Comparison of ENCODE assay signal across 25 mouse cellular contexts in the genomic region with DNA sequence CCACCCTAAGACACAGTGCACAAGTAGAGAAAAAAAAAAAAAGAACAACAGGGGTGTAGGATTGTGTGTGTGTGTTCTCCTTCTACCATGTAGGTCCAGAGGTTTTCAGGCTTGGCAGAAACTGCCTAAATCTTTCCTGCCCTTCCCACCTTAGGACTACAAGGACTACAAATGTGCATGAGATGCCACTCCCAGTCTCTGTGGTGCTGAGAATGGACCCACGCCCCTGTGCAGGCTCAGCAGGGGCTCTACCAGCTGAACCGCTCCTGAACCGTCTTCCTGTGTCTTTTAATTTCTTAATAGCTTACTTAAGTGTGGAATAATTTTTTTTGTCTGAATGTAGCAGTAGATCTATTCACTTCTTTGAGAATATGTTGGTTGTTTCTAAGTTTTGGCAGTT. TPM values are rescaled to one million over a fixed set of nuclear protein-coding genes. Genes with fewer than 3 reads are reported as not detected.
"Had no signal": no experiment of that assay in that cellular context is flagged by ENCODE, and none has a peak within 500 bp of the region (broad histone marks: within the 10 kb centered on the region; RNA-seq: fewer than 3 reads in every experiment).

No protein-coding gene starts in this region.

- DNase-seq: lung, adult 18-20 months; lung, embryonic 14.5 days; lung, postnatal 10 days; lung, postnatal 4 days; retina, postnatal 1 day; right cerebral cortex, adult 18-20 months; right cerebral cortex, postnatal 25 days; right cerebral cortex, postnatal 4 days; spleen, adult 18-20 months; thymus, adult 18-20 months; thymus, postnatal 25 days had no signal

- H3K9me3 ChIP-seq: midbrain, embryonic 10.5 days; midbrain, embryonic 12.5 days; neural tube, embryonic 13.5 days; neural tube, embryonic 15.5 days had no signal

- ATAC-seq: midbrain, embryonic 16.5 days had no signal

- H3K4me3 ChIP-seq: midbrain, embryonic 10.5 days; midbrain, embryonic 12.5 days; myocyte; neural tube, embryonic 13.5 days; neural tube, embryonic 15.5 days had no signal

- H3K4me2 ChIP-seq: lung, embryonic 14.5 days; midbrain, embryonic 12.5 days; neural tube, embryonic 13.5 days; neural tube, embryonic 15.5 days had no signal

- H3K36me3 ChIP-seq: midbrain, embryonic 10.5 days; midbrain, embryonic 12.5 days; neural tube, embryonic 13.5 days; neural tube, embryonic 15.5 days had no signal

- H3K4me1 ChIP-seq: midbrain, embryonic 10.5 days; midbrain, embryonic 12.5 days; neural tube, embryonic 13.5 days; neural tube, embryonic 15.5 days had no signal

- H3K27ac ChIP-seq: midbrain, embryonic 10.5 days; midbrain, embryonic 12.5 days; neural tube, embryonic 13.5 days; neural tube, embryonic 15.5 days had no signal

- H3K27me3 ChIP-seq: midbrain, embryonic 12.5 days; neural tube, embryonic 13.5 days; neural tube, embryonic 15.5 days had no signal

- H3K9ac ChIP-seq: lung, embryonic 14.5 days; midbrain, embryonic 12.5 days; neural tube, embryonic 13.5 days; neural tube, embryonic 15.5 days had no signal

RNA-seq across cellular contexts. Expression of gene Olfr15, which starts 52.7 kb away (rescaled TPM):
- total RNA-seq: megakaryocyte, adult 5-6 weeks; megakaryocyte-erythroid progenitor cell, adult 5-6 weeks had no signal
- polyA plus RNA-seq: liver, embryonic 16.5 days; lung, embryonic 14.5 days; lung, embryonic 16.5 days; midbrain, embryonic 10.5 days; midbrain, embryonic 12.5 days; midbrain, embryonic 16.5 days; myocyte; neural tube, embryonic 11.5 days; neural tube, embryonic 13.5 days; neural tube, embryonic 15.5 days; small intestine, adult 2 months; stomach, embryonic 14.5 days; stomach, embryonic 16.5 days had no signal
